Mouse (Mus musculus): ENCODE results near the gene Brdt.
A peak's percentile ranks its signal among the peaks of the same experiment; 100 is the strongest.
"Not testable (repeated sequence)": the region's sequence is repeated elsewhere in the genome, so short reads cannot be mapped to it uniquely, and the experiment has no call there.

Gene Brdt

DNA sequence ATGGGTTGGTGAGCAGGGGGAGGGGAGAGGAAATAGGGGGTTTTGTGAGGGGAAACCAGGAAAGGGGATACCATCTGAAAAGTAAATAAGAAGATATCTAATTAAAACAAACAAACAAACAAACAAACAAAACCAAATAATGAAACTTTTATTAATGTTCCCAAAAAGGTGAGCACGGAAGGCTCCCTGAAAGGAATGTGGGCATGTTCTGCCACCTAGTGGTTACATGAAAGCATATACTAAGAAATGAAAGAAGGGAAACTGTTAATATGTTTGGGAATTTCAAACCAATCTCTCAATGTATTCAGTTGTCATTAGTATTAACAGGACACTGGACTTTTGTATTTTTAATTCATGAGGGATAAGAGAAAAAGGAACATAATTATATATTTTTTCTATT lies 10.3 kb upstream of the Brdt start:
- DNase-seq (ENCODE audit: extremely low read depth, insufficient read length, low spot score) = no peak

DNA sequence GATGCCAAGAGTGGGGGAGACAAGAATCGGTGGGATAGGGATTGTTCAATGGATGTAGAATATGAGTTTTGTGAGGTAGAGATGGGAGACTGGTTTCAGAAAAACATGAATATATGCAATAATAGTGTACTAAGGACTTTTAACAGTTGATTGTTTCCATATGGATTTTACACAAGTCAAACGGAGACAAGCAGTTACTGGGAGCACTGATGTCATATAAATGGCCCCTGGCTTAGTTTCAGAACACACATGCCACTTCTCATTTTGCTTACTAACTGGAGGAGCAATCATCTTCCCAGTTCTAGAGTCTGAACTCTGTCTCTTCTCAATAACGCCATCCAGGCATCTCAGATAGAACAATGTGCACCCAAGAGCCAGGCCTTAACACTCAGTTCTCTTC lies 9.4 kb downstream of the Brdt start:
- no peak for DNase-seq (ENCODE audit: extremely low read depth, insufficient read length, low spot score)

GRCm38 (mm10) chr5:107342891-107343290 lies 11.9 kb downstream of the Brdt start:
- no peak for DNase-seq (ENCODE audit: extremely low read depth, insufficient read length, low spot score)

DNA sequence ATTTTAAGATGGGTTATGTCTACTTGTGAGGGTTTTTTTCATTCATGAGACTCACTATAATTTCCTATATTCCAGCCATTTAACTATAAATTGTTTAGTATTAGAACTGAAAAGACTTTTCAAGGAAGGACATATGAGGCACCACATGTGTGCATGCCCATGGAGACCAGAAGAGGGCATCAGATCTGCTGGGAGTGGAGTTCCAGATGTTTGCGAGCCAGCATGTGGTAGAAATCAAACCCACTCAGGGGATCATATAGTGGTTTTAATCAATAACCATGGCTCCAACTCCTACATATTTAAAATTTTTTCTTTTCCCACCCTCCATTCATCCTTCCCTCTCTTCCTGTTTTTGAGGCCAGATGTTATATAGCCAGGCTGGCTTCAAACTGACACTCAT lies 15.3 kb downstream of the Brdt start:
- DNase-seq (ENCODE audit: extremely low read depth, insufficient read length, low spot score) = no peak

GRCm38 (mm10) chr5:107352566-107352965 lies 21.6 kb downstream of the Brdt start:
- no peak for DNase-seq (ENCODE audit: extremely low read depth, insufficient read length, low spot score)

DNA sequence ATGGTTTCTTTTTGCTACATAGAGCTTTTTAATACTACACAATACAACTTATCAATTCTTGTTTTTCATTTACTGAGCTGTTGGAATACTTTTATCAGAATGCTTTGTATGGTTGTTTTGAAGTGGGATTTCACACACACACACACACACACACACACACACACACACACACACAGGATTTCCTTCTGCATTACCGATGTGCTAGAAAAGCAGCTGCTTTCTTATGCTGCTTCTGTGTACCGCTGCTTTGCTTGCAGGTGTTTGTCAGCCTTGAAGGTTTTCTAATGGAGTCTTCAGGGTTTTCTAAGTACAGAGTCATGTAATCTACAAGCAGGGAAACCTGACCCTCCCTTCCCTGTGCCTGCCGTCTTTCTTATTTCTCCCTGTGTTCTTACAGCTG lies 23.0 kb downstream of the Brdt start:
- no peak for DNase-seq (ENCODE audit: extremely low read depth, insufficient read length, low spot score)

DNA sequence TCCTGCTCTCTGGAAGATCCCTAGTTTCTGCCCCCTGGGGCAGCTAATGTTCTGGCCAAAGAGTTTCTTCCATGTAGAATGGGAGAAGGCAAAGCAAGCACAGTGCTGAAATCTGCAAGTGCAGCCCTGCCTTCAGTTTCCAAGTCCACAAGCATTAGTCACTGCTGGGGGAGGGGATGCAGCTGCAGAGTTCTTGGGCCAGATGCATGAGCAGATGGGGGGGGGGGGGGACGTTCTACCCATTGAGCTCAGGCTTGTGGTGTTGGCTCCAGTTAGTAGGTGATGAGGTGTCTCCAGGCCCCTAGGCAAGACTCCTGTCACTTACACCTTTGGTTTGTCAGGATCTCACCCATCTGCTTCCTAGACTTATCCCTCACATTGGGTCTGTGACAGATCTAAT lies 24.8 kb downstream of the Brdt start:
- DNase-seq (ENCODE audit: extremely low read depth, insufficient read length, low spot score) = peak; percentile 55

GRCm38 (mm10) chr5:107357723-107358122 lies 26.8 kb downstream of the Brdt start:
- no peak for DNase-seq (ENCODE audit: extremely low read depth, insufficient read length, low spot score)

- peak; percentile 89 for DNase-seq (ENCODE audit: extremely low read depth, insufficient read length, low spot score)
Observed at GRCm38 (mm10) chr5:107359395-107360053, 28.6 kb downstream of the Brdt start.

DNA sequence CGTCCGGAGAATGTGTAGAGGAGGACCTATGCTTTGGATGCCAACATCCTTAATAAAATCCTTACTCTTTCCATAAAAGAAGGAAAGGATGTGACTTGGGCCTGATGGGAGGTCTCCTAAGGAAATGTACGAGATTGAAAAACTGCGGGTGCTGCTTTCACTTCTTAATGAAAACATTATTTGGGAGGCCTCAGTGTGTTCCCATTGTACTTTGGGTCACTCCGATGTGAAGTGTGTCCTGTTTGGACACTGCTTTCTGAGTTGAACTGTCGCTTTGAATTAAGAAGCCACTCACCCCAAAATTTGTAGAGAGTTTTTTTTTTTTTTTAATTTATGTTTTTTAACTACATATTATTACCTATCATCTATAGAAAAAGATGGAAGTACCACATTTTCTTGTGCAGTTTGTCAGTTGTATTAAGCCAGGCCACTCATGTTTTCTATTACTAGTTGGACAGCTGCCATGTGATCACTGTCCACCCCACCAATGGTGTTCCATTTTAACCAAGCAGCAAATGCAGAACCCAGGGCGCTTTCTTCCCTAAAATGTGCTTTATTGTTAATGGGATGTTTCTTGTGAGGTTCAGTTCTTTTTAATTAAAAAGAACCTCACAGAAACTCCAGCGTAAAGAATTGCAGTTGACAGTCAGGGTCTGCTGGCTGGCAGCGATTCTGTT lies 29.2 kb downstream of the Brdt start:
- no peak for DNase-seq (ENCODE audit: extremely low read depth, insufficient read length, low spot score)

GRCm38 (mm10) chr5:107370040-107370439 lies 39.1 kb downstream of the Brdt start:
- no peak for DNase-seq (ENCODE audit: extremely low read depth, insufficient read length, low spot score)

GRCm38 (mm10) chr5:107371335-107371734 lies 40.4 kb downstream of the Brdt start:
- DNase-seq (ENCODE audit: extremely low read depth, insufficient read length, low spot score) = no peak

DNA sequence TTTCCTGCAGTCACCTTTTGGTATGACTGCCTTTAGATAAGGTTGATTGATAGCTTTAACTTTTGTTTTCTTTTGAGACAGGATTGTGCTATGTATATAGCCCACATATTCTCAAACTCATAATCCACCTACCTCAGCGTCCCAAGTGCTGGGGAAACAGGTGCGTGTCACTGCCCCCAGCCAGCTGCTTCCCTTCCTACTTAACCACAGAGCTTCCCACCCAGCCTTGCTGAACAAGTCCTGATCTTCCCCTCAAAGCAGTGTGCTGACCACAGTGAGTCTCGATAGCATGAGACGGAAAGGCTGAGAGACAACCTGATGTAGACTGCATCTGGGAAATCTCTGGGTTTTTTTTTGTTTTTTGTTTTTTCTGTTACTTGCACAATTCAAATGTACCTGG lies 42.3 kb downstream of the Brdt start:
- no peak for DNase-seq (ENCODE audit: extremely low read depth, insufficient read length, low spot score)

DNA sequence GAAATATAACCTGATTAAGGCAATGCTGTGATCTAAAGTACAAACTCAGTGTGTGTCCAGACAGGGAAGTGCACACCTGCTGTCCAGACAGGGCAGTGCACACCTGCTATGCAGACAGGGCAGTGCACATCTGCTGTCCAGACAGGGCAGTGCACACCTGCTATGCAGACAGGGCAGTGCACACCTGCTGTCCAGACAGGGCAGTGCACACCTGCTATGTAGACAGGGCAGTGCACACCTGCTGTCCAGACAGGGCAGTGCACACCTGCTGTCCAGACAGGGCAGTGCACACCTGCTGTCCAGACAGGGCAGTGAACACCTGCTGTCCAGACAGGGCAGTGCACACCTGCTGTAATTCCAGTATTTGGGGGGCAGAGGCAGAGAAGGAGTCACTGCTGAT lies 55.5 kb downstream of the Brdt start:
- DNase-seq (ENCODE audit: extremely low read depth, insufficient read length, low spot score) = not testable (repeated sequence)

- DNase-seq (ENCODE audit: extremely low read depth, insufficient read length, low spot score) = no peak
Observed at GRCm38 (mm10) chr5:107387788-107388187, 56.8 kb downstream of the Brdt start.

- no peak for DNase-seq (ENCODE audit: extremely low read depth, insufficient read length, low spot score)
Observed at GRCm38 (mm10) chr5:107389373-107389772, 58.4 kb downstream of the Brdt start.

DNA sequence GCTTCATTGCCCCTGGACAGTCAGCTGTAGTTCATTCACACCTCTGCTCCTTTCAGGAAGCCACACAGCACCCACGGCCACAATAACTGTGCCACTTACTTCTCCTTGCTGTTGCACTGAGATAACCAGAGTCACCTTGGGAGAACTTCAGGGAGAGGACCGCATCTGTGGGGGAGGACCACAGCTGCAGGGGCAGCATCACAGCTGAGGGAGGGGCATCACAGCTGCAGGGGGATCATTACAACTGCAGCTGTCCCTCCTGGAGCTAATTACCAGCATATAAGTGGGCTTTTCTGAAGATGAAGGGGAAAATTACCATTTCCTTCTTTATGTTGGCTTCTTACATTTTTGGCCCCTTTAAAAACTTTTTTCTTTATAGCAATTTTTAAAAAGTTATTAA lies 63.5 kb downstream of the Brdt start:
- DNase-seq (ENCODE audit: extremely low read depth, insufficient read length, low spot score) = no peak

DNA sequence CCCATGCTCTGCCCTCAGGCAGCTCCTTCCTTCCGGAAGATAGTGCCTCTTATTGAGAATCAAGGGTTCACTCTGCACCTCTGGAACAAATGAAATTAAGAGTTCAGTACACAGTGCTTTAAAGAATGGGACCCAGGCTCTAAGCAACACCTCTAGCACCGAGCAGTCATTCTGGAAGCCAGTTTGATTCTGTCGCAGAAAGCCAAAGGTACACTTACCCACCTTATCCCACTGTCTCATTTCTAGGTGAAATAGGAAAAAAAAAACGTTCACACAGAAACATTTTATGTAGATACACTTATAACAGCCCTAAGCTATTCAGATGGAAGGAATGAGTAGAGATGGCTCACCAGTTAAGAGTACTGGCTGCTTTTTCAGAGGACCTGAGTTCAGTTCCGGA lies 71.5 kb downstream of the Brdt start, which contains the start of gene Ephx4:
TSS of gene Ephx4 (plus strand) at position 301 of the 400 bp plus-strand sequence.
- DNase-seq (ENCODE audit: extremely low read depth, insufficient read length, low spot score) = no peak

DNA sequence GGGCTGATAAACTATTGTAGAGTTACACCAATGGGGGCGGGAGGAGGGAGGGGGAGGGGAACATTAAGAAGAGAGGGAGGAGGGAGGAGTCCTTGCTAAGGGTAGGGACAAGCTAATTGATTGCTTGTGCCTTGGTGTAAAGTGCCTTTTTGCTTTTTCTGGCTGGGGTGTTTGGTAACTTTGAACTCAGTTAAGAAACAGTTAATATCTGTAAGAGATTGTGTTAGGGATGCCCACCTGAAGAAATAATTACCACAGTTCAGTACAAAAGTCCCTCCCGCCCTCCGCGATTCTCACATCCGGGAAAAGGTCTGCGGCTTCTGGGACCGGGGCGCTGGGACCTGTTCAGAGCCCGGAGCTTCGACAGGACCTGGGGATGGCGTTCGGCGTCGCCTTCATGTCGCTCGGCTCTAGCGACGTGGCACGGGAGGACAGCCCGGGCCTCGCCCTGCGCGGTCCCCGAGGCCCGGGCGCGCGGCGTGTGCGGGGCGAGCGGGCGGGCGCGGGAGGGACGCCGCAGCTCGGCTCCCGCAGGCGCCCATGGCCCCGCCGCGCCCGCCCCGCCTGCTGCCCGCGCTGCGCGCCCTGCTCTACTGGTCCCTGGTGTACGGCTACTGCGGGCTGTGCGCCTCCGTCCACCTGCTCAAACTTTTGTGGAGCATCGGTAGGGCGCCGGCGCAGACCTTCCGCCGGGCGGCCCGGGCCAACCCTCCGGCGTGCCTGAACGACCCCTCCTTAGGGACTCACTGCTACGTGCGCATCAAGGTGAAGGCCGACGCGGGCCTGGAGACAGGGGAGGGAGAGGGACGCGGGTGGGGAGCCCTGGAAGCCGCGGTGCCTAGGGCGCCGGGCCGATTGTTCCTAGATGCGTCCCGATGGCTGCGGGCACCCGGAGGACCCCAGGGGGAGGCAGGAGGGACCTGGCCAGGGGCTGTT lies 72.3 kb downstream of the Brdt start:
- DNase-seq (ENCODE audit: extremely low read depth, insufficient read length, low spot score) = no peak

DNA sequence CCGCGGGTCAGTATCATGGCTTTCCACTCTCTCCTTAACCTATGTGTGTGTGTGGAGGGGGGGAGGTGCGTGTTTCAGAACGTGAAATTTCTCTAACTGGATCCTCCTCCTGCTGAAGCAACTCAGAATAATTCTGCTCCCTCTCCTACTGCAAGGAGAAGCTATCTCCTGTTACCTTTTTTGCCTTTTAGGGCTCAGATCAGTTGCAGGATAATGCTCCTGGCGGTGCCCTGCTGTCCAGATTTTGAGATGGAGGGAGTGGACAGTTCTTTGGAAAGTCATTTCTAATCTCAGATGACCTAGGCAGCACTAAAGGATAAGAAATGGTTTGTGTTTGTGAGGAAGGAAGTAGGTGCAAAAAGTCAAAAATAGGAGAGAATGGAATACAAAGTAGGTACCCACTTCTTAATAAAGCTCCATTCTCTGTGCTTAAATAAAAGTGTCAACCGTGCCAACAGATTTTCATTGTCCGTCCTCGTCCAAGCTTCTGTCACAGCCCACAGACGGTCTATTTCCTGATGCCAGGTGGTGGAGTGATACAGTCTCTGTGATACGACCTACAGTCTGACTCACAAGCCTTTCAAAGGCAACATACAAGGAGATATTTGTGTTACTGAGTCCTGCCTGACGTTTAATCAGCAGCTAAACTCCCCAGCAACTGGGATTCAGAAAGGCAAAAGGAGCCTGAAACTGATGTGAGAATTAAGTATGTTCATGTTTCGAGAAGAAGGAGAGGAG lies 73.2 kb downstream of the Brdt start:
- DNase-seq (ENCODE audit: extremely low read depth, insufficient read length, low spot score) = no peak

- no peak for DNase-seq (ENCODE audit: extremely low read depth, insufficient read length, low spot score)
Observed at GRCm38 (mm10) chr5:107405361-107405760, 74.4 kb downstream of the Brdt start.

Measured in 3134 (cell line).